Mouse (Mus musculus) forebrain, embryonic 12.5 days (tissue): ENCODE measurements around the gene Abcf2. TPM values are rescaled to one million over a fixed set of nuclear protein-coding genes. Genes with fewer than 3 reads are reported as not detected.

Experiments
- ATAC-seq: fragments of 200-750 bp; cut with Nextera tagmentation; 2 replicates; pipeline ENCODE4 v1.8.0; 2017; ENCODE audit warnings: moderate TSS enrichment; ENCODE audit not compliant: low FRiP score
- H3K27ac ChIP-seq: fragments of 300-500 bp; sonication (generic); 2 replicates; pipeline ENCODE4 v1.5.1; 2016; ENCODE audit warnings: mild to moderate bottlenecking
- H3K27me3 ChIP-seq: fragments of 300-500 bp; sonication (generic); 2 replicates; pipeline ENCODE4 v1.6.1; 2016; ENCODE audit warnings: mild to moderate bottlenecking
- H3K36me3 ChIP-seq: fragments of 300-500 bp; sonication (generic); replicated peaks from 2 replicates; pipeline ENCODE4 v1.6.1; 2016; ENCODE audit warnings: mild to moderate bottlenecking
- H3K4me1 ChIP-seq: fragments of 300-500 bp; sonication (generic); 2 replicates; pipeline ENCODE4 v1.6.1; 2016
- H3K4me2 ChIP-seq: fragments of 300-500 bp; sonication (generic); 2 replicates; pipeline ENCODE4 v1.6.1; 2016; ENCODE audit warnings: mild to moderate bottlenecking, moderate library complexity
- H3K4me3 ChIP-seq: fragments of 300-500 bp; sonication (generic); replicated peaks from 2 replicates; pipeline ENCODE4 v1.5.1; 2016; ENCODE audit warnings: mild to moderate bottlenecking
- H3K9ac ChIP-seq: fragments of 300-500 bp; sonication (generic); 2 replicates; pipeline ENCODE4 v1.6.1; 2016; ENCODE audit warnings: mild to moderate bottlenecking
- H3K9me3 ChIP-seq: fragments of 300-500 bp; sonication (generic); 2 replicates; pipeline ENCODE4 v1.6.1; 2016
- WGBS: fragments of 180-500 bp; shearing (Covaris S2); methylation state at CpG from one replicate; pipeline ENCODE4 v1.1.7; 2016; 5-methylcytosine and 5-hydroxymethylcytosine counted together
- polyA plus RNA-seq: library from polyadenylated mRNA; unstranded; fragments of >200 nt; fragmentation: Nextera tagmentation; extraction: Ambion mirVana; gene quantifications from 2 replicates; pipeline ENCODE4 v1.2.1, GENCODE M21; 2016

The Abcf2 gene
- polyA plus RNA-seq = 141 and 142 TPM in 2 replicates

DNA sequence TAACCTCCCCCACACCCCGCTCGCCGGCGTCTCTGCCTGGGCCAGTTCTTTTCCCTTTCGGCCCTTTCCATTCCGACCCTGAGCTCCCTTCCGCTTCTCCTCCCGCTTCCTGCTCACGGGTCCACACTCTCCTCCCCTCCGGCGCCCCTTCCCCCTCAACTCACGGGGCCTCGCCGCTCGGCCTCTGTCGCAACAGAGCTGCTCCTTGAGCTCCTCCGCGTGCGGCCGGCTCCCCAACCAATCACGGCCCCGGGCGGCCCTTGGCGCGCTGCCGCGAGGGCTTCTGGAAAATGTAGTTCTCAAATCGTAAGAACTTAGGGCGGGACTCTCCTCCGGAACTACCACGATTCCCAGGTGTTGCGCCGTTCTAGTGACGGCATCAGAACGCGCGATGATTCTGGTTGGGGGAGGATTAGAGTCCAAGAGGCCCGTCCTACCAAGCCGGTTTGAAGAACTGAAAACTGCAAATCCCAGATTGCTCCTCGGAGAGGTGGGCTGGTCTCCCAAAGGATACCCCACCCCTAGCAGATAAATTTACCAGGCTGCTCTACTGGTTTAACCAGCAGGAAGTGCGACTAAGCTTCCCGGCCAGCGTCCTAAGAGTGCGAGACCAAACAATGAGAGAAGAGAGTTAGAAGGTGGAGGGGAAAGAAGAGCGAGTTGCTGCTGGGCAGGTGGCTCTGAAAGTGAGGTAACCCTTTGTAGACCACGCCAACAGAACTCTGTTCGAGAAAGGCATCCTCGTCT, at the start of gene Abcf2:
Abcf2 (minus strand) TSS at position 285 of the 747 bp plus-strand sequence.
- peak; percentile 97 for ATAC-seq
- H3K4me1 ChIP-seq = peaks cover 17% of the 10 kb centered on the region

DNA sequence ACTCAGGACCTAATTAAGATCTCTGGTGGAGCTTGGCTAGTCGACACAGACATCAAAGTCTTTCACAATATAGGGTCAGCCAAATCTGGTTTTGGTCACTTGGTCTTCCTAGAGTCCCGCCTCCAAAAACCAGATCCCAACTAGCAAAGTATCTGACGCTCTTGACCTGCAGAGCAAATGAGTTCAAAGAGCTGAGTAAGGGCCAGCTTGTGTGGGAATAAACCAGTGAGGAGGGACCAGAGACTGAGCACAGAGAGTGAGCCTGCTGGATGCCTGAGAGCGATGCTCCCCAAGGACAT, 47.5 kb upstream of the Abcf2 start:
- peak overlapping the region; percentile 56; the same call in 1 of the 2 replicates for H3K4me3 ChIP-seq
- no peaks in the 10 kb centered on the region for H3K36me3 ChIP-seq
- 37% methylated on average over 4 of the region's 4 CpGs for WGBS
- ATAC-seq = no peak
- H3K4me2 ChIP-seq = peak overlapping the region; percentile 82
- no peaks in the 10 kb centered on the region for H3K9me3 ChIP-seq
- no peak overlapping the region for H3K27ac ChIP-seq
- H3K9ac ChIP-seq = peak overlapping the region; percentile 71; the same call in 1 of the 2 replicates
- H3K27me3 ChIP-seq = peaks cover 30% of the 10 kb centered on the region
- peaks cover 24% of the 10 kb centered on the region for H3K4me1 ChIP-seq

More for the DNA sequence above, at the start of gene Abcf2:
- no peaks in the 10 kb centered on the region for H3K27me3 ChIP-seq
- peak within 1 kb of the TSS; percentile 67 for H3K4me2 ChIP-seq
- peaks cover 31% of the 10 kb centered on the region for H3K36me3 ChIP-seq
- peak within 1 kb of the TSS; percentile 82 for H3K27ac ChIP-seq
- peak within 1 kb of the TSS; percentile 79 for H3K4me3 ChIP-seq
- H3K9ac ChIP-seq = peak within 1 kb of the TSS; percentile 74
- WGBS = under 1% methylated on average over 48 of the region's 48 CpGs
- no peaks in the 10 kb centered on the region for H3K9me3 ChIP-seq

DNA sequence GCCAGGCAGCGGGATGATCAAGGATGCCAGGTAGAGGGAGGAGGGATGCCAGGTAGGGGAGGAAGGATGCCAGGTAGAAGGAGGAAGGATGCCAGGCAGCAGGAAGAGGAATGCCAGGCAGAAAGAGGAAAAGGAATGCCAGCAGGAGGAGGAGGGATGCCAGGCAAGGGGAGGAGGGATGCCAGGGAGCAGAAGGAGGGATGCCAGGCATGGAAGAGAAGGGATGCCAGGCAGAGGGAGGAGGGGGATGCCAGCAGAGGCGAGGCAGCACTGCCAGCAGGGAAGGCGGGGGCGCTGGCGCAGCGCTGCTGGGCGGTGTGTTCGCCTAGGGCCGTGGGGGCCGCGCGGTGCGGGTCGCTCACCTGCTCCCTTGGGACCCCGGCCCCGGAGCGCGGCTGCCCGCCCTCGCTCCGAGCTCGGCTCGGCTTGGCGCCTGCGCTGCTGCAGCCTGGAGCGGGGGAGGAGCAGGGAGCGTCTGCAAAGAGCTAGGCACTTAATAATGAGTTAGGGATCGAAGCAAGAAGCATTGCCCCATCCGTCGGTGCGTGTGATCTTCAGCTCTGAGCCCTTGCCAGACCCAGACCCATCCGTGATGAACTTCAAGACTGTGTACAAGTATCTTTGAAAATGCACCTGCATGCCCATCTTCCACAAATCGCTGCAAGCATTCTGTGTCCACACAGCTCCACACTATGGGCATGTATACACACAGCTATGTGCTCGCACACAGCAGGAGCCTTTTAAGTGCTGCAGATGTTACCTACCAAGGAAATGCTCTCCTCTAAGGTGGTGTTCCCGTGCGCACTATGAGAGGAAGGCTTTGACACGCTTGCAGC, 46.9 kb upstream of the Abcf2 start, which contains the start of gene Smarcd3:
Smarcd3 (minus strand) TSS at position 426 of the 836 bp plus-strand sequence.
- Histone ChIP-seq H3K27ac (peak within 1 kb of the TSS; percentile 38; the same call in 1 of the 2 replicates), H3K9ac (peak within 1 kb of the TSS; percentile 71), H3K36me3 (no peaks in the 10 kb centered on the region), H3K27me3 (peaks cover 30% of the 10 kb centered on the region), H3K4me2 (peak within 1 kb of the TSS; percentile 82), H3K9me3 (no peaks in the 10 kb centered on the region), H3K4me3 (peak within 1 kb of the TSS; percentile 56), H3K4me1 (peaks cover 24% of the 10 kb centered on the region)
- 3% methylated on average over 36 of the region's 37 CpGs for WGBS
- peak; percentile 90 for ATAC-seq

DNA sequence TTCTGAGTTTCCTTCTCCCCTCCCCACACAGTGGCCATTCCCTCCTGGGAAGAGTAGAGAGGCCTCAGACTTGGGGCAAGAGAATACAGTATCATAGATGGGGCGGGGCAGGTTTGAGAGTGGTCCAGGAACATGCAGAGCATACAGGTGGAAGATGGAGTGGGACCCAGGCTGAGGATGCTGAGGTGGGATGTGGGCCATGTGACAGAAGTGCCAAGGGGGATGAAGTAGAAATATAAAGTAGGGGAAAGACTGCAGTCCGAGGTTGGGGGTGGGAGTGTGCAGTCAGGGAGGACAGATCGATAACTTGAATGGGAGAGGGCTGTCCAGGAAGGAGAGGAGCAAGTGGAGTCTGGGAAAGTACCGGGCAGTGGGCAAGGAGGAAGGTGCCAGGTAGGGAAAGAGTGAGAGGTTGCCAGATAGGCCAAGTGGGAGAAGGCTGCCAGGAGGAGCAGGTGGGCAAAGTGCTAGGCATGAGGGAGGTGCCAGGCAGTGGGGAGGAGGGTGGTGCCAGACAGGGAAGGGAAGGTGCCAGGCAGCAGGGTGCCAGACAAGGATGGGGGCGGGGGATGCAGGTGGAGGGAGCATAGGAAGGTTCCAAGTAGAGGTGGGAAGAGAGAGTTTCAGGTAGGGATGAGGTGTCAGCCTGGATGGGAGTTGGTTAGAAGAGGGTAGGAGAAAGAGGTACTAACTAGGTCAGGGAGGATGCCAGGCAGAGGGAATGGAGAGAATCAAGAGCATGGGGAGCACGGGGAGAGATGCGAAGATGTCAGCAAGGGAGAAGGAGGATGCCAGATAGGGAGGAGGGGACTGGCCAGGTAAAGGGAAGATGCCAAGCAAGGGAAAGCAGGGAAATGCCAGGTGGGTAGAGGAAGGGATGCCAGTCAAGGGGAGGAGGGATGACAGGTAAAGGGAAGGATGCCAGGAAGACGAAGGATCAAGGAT, 46.0 kb upstream of the Abcf2 start:
- 45% methylated on average over 8 of the region's 8 CpGs for WGBS
- Histone ChIP-seq H3K27me3 (peaks cover 30% of the 10 kb centered on the region), H3K4me1 (peaks cover 24% of the 10 kb centered on the region), H3K9ac (peak overlapping the region; percentile 71), H3K36me3 (no peaks in the 10 kb centered on the region), H3K9me3 (no peaks in the 10 kb centered on the region), H3K27ac (0 out of 2 replicates have a peak overlapping the region, but pooled peaks have one; percentile 25), H3K4me2 (peak overlapping the region; percentile 82), H3K4me3 (peak overlapping the region; percentile 56)
- no peak for ATAC-seq

DNA sequence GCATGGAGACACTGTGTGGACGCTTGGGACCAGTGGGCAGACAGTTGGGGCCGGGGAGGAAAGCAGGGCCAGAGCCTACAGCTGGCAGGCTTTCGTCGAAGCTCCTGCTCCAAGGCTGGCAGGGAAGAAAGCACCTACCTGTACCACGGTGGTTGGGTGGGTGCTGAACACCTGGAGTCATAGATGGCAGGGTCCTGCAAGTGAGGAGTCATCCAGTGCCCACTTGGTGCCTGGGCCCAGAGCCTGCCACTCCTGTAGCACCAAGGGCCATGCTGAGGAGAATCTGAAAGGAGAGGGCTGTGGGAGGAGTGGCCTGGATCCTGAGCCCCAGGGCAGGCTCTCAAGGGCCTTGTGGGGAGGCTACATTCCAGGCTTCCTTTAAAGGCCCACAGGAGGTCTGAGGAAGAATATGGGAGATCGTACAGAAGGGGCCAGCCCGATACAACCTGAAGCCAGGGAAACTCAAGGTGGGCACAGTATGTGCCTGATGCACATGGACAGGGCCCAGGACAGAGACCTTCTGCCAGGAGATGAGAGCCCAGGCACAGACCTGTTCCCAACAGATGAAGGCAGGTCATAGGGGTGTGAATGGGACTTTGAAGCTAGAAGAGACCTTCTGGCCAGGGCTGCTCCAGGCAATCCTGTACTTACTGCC, 45.2 kb upstream of the Abcf2 start:
- no peak overlapping the region for H3K27ac ChIP-seq
- no peaks in the 10 kb centered on the region for H3K36me3 ChIP-seq
- H3K4me1 ChIP-seq = peaks cover 24% of the 10 kb centered on the region
- no peak for ATAC-seq
- no peak overlapping the region for H3K4me3 ChIP-seq
- 72% methylated on average over 7 of the region's 7 CpGs for WGBS
- H3K27me3 ChIP-seq = peaks cover 30% of the 10 kb centered on the region
- H3K9me3 ChIP-seq = no peaks in the 10 kb centered on the region
- H3K9ac ChIP-seq = 0 out of 2 replicates have a peak overlapping the region, but pooled peaks have one; percentile 18
- H3K4me2 ChIP-seq = no peak overlapping the region

DNA sequence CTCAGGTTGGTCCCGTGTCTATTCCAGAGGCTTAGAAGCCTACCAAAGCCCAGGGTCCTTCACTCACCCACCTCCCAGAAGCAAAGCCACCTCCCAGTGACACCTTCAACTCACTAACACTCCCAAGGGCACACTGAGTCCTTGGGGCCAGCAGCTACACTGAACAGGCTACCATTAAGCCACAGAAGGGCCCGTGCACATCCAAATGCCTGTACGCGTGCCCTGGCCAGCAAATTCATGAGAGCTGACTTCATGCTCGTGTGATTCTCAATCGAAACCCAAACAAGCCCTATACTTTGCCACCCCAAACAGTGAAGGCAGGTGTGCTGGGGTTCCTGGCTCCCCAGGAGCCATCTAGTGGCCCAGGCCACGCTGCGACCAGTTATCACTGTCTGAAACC, 43.4 kb upstream of the Abcf2 start:
- 67% methylated on average over 8 of the region's 8 CpGs for WGBS
- H3K27ac ChIP-seq = no peak overlapping the region
- no peak overlapping the region for H3K4me2 ChIP-seq
- peaks cover 30% of the 10 kb centered on the region for H3K27me3 ChIP-seq
- H3K9ac ChIP-seq = no peak overlapping the region
- no peak for ATAC-seq
- no peaks in the 10 kb centered on the region for H3K36me3 ChIP-seq
- no peaks in the 10 kb centered on the region for H3K9me3 ChIP-seq
- H3K4me1 ChIP-seq = peaks cover 24% of the 10 kb centered on the region
- no peak overlapping the region for H3K4me3 ChIP-seq

DNA sequence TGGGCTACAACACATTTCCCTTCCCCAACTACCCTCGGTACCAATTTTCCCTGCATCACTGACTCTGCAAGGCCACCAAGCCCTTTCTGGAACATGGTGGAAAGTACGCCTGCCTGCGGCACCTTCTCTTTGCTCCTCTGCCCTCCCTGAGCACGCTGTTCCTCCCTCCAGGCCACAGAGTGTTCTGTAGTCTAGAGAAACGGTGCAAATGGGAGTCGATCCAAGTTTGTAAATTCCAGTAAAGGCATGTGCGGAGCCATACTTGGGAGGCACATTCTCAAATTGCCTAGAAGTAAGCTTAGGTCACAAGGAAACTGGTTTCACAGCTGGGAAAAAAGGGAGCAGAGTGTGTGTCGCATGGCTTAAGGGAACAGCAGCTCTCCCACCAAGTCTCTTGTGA, 42.8 kb upstream of the Abcf2 start:
- Histone ChIP-seq H3K4me3 (no peak overlapping the region), H3K36me3 (no peaks in the 10 kb centered on the region), H3K4me1 (peaks cover 24% of the 10 kb centered on the region), H3K27ac (no peak overlapping the region), H3K4me2 (no peak overlapping the region), H3K9ac (no peak overlapping the region), H3K9me3 (no peaks in the 10 kb centered on the region), H3K27me3 (peaks cover 29% of the 10 kb centered on the region)
- no peak for ATAC-seq
- WGBS = 79% methylated on average over 8 of the region's 8 CpGs

DNA sequence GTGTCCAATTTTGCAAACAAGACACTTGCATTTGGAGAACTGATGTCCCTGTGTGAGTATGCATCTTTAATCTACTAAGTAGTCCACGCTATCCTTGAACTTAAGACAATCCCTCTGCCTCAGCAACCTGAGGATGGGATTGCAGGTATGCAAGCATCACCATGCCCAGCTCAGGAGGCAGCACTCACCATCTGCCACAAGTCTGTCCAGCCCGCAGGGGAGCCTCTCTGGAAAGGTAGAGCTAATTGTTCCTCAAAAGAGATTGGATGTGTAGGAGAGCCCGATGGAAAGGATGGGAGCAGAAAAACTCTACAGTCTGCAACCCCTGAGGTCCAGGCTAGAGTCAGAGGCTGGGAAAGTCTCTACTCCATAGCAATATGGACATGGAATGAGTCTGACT, 41.7 kb upstream of the Abcf2 start:
- no peak for ATAC-seq
- H3K9me3 ChIP-seq = no peaks in the 10 kb centered on the region
- H3K36me3 ChIP-seq = no peaks in the 10 kb centered on the region
- H3K27me3 ChIP-seq = peaks cover 25% of the 10 kb centered on the region
- H3K27ac ChIP-seq = no peak overlapping the region
- H3K4me3 ChIP-seq = no peak overlapping the region
- H3K4me1 ChIP-seq = peaks cover 14% of the 10 kb centered on the region
- H3K9ac ChIP-seq = no peak overlapping the region
- no peak overlapping the region for H3K4me2 ChIP-seq
- 72% methylated on average over 3 of the region's 3 CpGs for WGBS

DNA sequence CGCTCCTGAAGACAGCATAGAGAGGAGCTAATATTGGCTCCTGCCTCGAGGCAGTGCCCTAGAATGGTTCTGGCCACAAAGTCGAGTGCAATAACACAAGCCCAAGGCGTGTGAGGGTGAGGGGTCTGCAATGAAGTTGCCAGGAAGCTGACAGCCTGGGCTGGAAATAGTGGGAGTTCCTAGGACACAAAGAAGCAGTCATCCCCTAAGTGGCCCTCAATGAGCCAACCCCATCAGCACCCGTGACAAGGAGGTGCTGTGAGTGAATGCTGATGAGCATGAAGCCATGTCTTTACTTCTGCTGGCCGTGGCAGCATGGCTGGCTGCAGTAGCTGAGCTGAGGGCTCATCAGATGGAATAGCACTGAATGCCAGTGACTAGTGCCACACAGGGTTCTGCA, 37.8 kb upstream of the Abcf2 start:
- Histone ChIP-seq H3K27ac (no peak overlapping the region), H3K4me3 (no peak overlapping the region), H3K4me1 (peaks cover 16% of the 10 kb centered on the region; the same call in 1 of the 2 replicates), H3K27me3 (no peaks in the 10 kb centered on the region), H3K9ac (no peak overlapping the region), H3K4me2 (no peak overlapping the region), H3K9me3 (no peaks in the 10 kb centered on the region), H3K36me3 (no peaks in the 10 kb centered on the region)
- WGBS = 74% methylated on average over 6 of the region's 6 CpGs
- no peak for ATAC-seq

DNA sequence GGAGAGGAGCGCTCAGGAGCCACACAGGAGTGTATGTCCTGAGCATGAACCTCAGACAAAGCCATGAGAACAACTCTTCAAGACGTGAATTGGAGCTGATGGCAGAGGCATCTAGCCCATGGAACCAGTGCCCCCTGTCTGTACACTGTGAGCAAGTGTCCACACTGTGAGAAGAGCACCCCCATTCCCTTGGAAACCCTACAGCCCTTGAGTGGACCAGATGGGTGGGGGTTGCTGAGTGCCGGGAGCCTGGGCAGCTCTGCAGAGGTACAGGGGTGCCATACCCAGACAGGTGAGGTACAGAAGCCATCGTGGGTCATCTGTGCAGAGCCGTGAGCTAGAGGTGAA, 35.0 kb upstream of the Abcf2 start:
- Histone ChIP-seq H3K4me2 (no peak overlapping the region), H3K4me3 (no peak overlapping the region), H3K36me3 (no peaks in the 10 kb centered on the region), H3K4me1 (peaks cover 18% of the 10 kb centered on the region), H3K27ac (peak overlapping the region; percentile 70), H3K9me3 (no peaks in the 10 kb centered on the region), H3K9ac (no peak overlapping the region), H3K27me3 (no peaks in the 10 kb centered on the region)
- 72% methylated on average over 5 of the region's 5 CpGs for WGBS
- no peak for ATAC-seq
